Mouse (Mus musculus) kidney, postnatal 0 days (tissue): ENCODE measurements around the gene Fgfr2. TPM values are rescaled to one million over a fixed set of nuclear protein-coding genes. Genes with fewer than 3 reads are reported as not detected.

Source experiments
- ATAC-seq: fragments of 200-750 bp; cut with Nextera tagmentation; replicated peaks from 2 replicates; pipeline ENCODE4 v1.8.0; 2017; ENCODE audit warnings: low read depth, moderate number of reproducible peaks, moderate TSS enrichment, moderate library complexity; ENCODE audit not compliant: low FRiP score
- DNase-seq: peaks from one replicate; pipeline ENCODE4 v3.0.0-alpha.2; 2016; ENCODE audit warnings: low spot score
- H3K27ac ChIP-seq: fragments of 300-500 bp; sonication (generic); 2 replicates; pipeline ENCODE4 v1.5.1; 2014; ENCODE audit warnings: mild to moderate bottlenecking
- H3K27me3 ChIP-seq: fragments of 300-500 bp; sonication (generic); 2 replicates; pipeline ENCODE4 v1.6.1; 2014; ENCODE audit warnings: low read length, mixed read lengths; ENCODE audit not compliant: insufficient read depth
- H3K36me3 ChIP-seq: fragments of 300-500 bp; sonication (generic); 2 replicates; pipeline ENCODE4 v1.6.1; 2014; ENCODE audit warnings: low read length, mixed read lengths; ENCODE audit not compliant: insufficient read depth
- H3K4me1 ChIP-seq: fragments of 300-500 bp; sonication (generic); replicated peaks from 2 replicates; pipeline ENCODE4 v1.6.1; 2014; ENCODE audit warnings: antibody characterized with exemption, low read length, mixed read lengths; ENCODE audit not compliant: insufficient read depth
- H3K4me2 ChIP-seq: fragments of 300-500 bp; sonication (generic); 2 replicates; pipeline ENCODE4 v1.6.1; 2014; ENCODE audit warnings: mild to moderate bottlenecking, low read length, moderate library complexity, mixed read lengths
- H3K4me3 ChIP-seq: fragments of 300-500 bp; sonication (generic); replicated peaks from 2 replicates; pipeline ENCODE4 v1.5.1; 2014; ENCODE audit warnings: low read depth, low read length
- H3K9ac ChIP-seq: fragments of 300-500 bp; sonication (generic); 2 replicates; pipeline ENCODE4 v1.6.1; 2014; ENCODE audit warnings: low read depth, low read length
- H3K9me3 ChIP-seq: fragments of 300-500 bp; sonication (generic); replicated peaks from 2 replicates; pipeline ENCODE4 v1.6.1; 2016; ENCODE audit warnings: low read length, inconsistent platforms, mixed read lengths
- CTCF ChIP-seq: IDR thresholded peaks from 2 replicates; pipeline ENCODE4 v1.5.1; 2016; ENCODE audit warnings: antibody characterized with exemption, low read depth, mild to moderate bottlenecking, moderate library complexity
- WGBS: fragments of 180-500 bp; shearing (Covaris S2); extraction: QIAGEN DNeasy Blood & Tissue Kit; methylation state at CpG from one replicate; pipeline ENCODE4 v1.1.7; 2014; 5-methylcytosine and 5-hydroxymethylcytosine counted together
- polyA plus RNA-seq: library from polyadenylated mRNA; unstranded; fragments of >200 nt; fragmentation: Nextera tagmentation; extraction: Ambion mirVana; gene quantifications from 2 replicates; pipeline ENCODE4 v1.2.1, GENCODE M21; 2015

Fgfr2 gene
- polyA plus RNA-seq, 1 experiment from 2014 or later = 79.8 TPM

- no peak for ATAC-seq
- Histone ChIP-seq H3K9me3 (no peaks in the 10 kb centered on the region), H3K4me2 (no peak overlapping the region), H3K27me3 (no peaks in the 10 kb centered on the region), H3K4me3 (no peak overlapping the region), H3K4me1 (peaks cover 32% of the 10 kb centered on the region), H3K27ac (no peak overlapping the region), H3K9ac (no peak overlapping the region), H3K36me3 (no peaks in the 10 kb centered on the region)
- no peak for TF ChIP-seq CTCF
- 77% methylated on average over 3 of the region's 3 CpGs for WGBS
- no peak for DNase-seq
Observed at GRCm38 (mm10) chr7:132282161-132282560, 841.0 kb downstream of the Fgfr2 start.

GRCm38 (mm10) chr7:132281753-132282152 is 841.4 kb downstream of the Fgfr2 start:
- peaks cover 28% of the 10 kb centered on the region for H3K4me1 ChIP-seq

GRCm38 (mm10) chr7:132278658-132279057 is 844.5 kb downstream of the Fgfr2 start:
- TF ChIP-seq CTCF = no peak
- Histone ChIP-seq H3K4me3 (no peak overlapping the region), H3K9ac (no peak overlapping the region), H3K4me2 (no peak overlapping the region), H3K36me3 (no peaks in the 10 kb centered on the region), H3K9me3 (no peaks in the 10 kb centered on the region), H3K4me1 (0 out of 2 replicates have a peak, but pooled peaks cover 6% of the 10 kb centered on the region), H3K27ac (0 out of 2 replicates have a peak overlapping the region, but pooled peaks have one; percentile 50), H3K27me3 (no peaks in the 10 kb centered on the region)
- ATAC-seq = no peak
- peak; percentile 57 for DNase-seq
- WGBS = 57% methylated on average over 3 of the region's 3 CpGs

More at GRCm38 (mm10) chr7:132281753-132282152, 841.4 kb downstream of the Fgfr2 start:
- H3K4me3 ChIP-seq = no peak overlapping the region
- no peaks in the 10 kb centered on the region for H3K36me3 ChIP-seq
- H3K4me2 ChIP-seq = no peak overlapping the region
- ATAC-seq (no peak), DNase-seq (no peak)
- H3K27me3 ChIP-seq = no peaks in the 10 kb centered on the region
- TF ChIP-seq CTCF = no peak
- H3K9me3 ChIP-seq = no peaks in the 10 kb centered on the region
- no peak overlapping the region for H3K27ac ChIP-seq
- 78% methylated on average over 4 of the region's 4 CpGs for WGBS
- no peak overlapping the region for H3K9ac ChIP-seq

GRCm38 (mm10) chr7:132276287-132276686 is 846.9 kb downstream of the Fgfr2 start:
- DNase-seq (no peak), ATAC-seq (no peak)
- Histone ChIP-seq H3K27ac (no peak overlapping the region), H3K36me3 (peaks cover 3% of the 10 kb centered on the region; the same call in 1 of the 2 replicates), H3K4me1 (no peaks in the 10 kb centered on the region), H3K9ac (no peak overlapping the region), H3K9me3 (no peaks in the 10 kb centered on the region), H3K4me2 (no peak overlapping the region), H3K27me3 (no peaks in the 10 kb centered on the region), H3K4me3 (no peak overlapping the region)
- 63% methylated on average over 5 of the region's 5 CpGs for WGBS
- no peak for TF ChIP-seq CTCF

GRCm38 (mm10) chr7:132273741-132274513 is 849.2 kb downstream of the Fgfr2 start:
- Histone ChIP-seq H3K9ac (no peak overlapping the region), H3K27me3 (no peaks in the 10 kb centered on the region), H3K9me3 (no peaks in the 10 kb centered on the region), H3K27ac (no peak overlapping the region), H3K4me3 (no peak overlapping the region), H3K36me3 (peaks cover 10% of the 10 kb centered on the region), H3K4me1 (no peaks in the 10 kb centered on the region), H3K4me2 (no peak overlapping the region)
- WGBS = 63% methylated on average over 2 of the region's 2 CpGs
- TF ChIP-seq CTCF = no peak
- DNase-seq (no peak), ATAC-seq (no peak)

- Histone ChIP-seq H3K4me3 (no peak overlapping the region), H3K9me3 (no peaks in the 10 kb centered on the region), H3K36me3 (peaks cover 15% of the 10 kb centered on the region), H3K9ac (no peak overlapping the region), H3K27me3 (no peaks in the 10 kb centered on the region), H3K27ac (no peak overlapping the region), H3K4me1 (no peaks in the 10 kb centered on the region), H3K4me2 (no peak overlapping the region)
- ATAC-seq (no peak), DNase-seq (no peak)
- WGBS = 96% methylated on average over 5 of the region's 5 CpGs
- TF ChIP-seq CTCF = no peak
Observed at GRCm38 (mm10) chr7:132272984-132273383, 850.2 kb downstream of the Fgfr2 start.

GRCm38 (mm10) chr7:132270364-132270763 is 852.8 kb downstream of the Fgfr2 start:
- no peak for ATAC-seq
- 82% methylated on average over 8 of the region's 8 CpGs for WGBS
- Histone ChIP-seq H3K27ac (no peak overlapping the region), H3K4me3 (no peak overlapping the region), H3K27me3 (no peaks in the 10 kb centered on the region), H3K9ac (no peak overlapping the region), H3K4me1 (no peaks in the 10 kb centered on the region), H3K36me3 (peaks cover 21% of the 10 kb centered on the region), H3K9me3 (no peaks in the 10 kb centered on the region), H3K4me2 (no peak overlapping the region)
- no peak for DNase-seq
- no peak for TF ChIP-seq CTCF
